Mouse (Mus musculus) right cerebral cortex, adult 2 months (tissue): Measurements from ENCODE around the gene Nt5dc3.
A peak's percentile ranks its signal among the peaks of the same experiment; 100 is the strongest.

ENCODE experiments used
- DNase-seq, 2 experiments: peaks; one replicate each; pipeline ENCODE4 v3.0.0; 2021 to 2022; ENCODE audit warnings: low spot score in 2 of 2

Gene Nt5dc3

GRCm38 (mm10) chr10:86814292-86815131 is 35.7 kb downstream of the Nt5dc3 start:
- no peak for DNase-seq

- DNase-seq, result no peak
These were observed 36.3 kb downstream of the Nt5dc3 start for GRCm38 (mm10) chr10:86815133-86815532.

- peak in 1 of 2 experiments; percentile 35 for DNase-seq
These were observed 40.9 kb downstream of the Nt5dc3 start for GRCm38 (mm10) chr10:86819649-86820165.

DNA sequence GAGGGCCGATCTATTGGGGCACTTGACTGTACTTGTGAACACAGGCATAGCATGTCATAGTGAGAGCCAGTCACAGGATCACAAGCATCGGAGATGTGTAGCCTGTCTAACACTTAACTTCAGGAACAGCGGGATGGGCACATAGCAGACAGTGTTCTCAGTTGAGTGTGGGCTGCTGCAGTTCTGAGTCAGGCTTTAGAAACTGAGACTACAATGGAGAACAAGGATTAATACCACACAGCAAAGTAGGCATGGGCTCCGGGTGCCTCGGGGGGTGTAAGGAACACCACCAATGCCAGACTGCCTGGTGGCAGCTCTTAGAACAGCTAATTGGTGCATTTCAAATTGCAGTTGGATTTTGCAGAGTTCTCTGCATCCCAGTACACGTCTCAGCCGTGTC is 42.2 kb downstream of the Nt5dc3 start:
- DNase-seq, result no peak

- no peak for DNase-seq
These were observed 45.3 kb downstream of the Nt5dc3 start for GRCm38 (mm10) chr10:86824093-86824492.

GRCm38 (mm10) chr10:86824871-86825270 is 46.1 kb downstream of the Nt5dc3 start:
- no peak for DNase-seq

- DNase-seq, result no peak
These were observed 47.2 kb downstream of the Nt5dc3 start for GRCm38 (mm10) chr10:86825871-86826522.

GRCm38 (mm10) chr10:86826929-86827328 is 48.1 kb downstream of the Nt5dc3 start:
- no peak for DNase-seq

GRCm38 (mm10) chr10:86828221-86829135 is 49.7 kb downstream of the Nt5dc3 start:
- no peak for DNase-seq

GRCm38 (mm10) chr10:86829515-86829914 is 50.7 kb downstream of the Nt5dc3 start:
- DNase-seq, result no peak

GRCm38 (mm10) chr10:86836784-86837183 is 58.0 kb downstream of the Nt5dc3 start:
- DNase-seq, result no peak

- no peak for DNase-seq
These were observed 60.0 kb downstream of the Nt5dc3 start for GRCm38 (mm10) chr10:86838827-86839226.

- no peak for DNase-seq
These were observed 63.9 kb downstream of the Nt5dc3 start for GRCm38 (mm10) chr10:86842659-86843058.

DNA sequence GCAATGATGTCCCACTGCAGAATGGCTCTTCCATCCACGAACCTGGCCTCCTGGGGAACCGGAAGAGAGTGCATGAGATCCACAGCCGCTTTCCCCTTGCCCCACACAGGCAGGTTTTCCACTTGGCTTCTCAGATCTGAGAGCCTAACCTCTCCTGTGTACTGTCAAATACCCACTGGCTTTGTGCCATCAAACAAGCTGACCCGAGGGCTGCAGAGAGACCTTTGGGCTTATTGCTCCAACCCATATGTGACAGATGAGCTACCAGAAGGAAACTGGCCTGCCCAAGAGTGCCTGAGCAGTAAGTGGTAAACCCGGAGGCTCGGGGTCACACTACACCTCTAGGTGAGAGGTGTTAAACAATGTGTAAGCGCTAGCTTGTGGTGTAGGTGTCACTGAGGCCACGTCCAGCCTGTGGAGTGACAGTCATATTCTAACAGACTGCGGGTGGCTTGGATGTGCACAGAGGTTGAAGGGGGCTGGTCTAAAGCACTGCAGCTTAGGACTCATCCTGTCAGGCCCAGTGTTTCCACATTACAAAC is 68.2 kb downstream of the Nt5dc3 start:
- no peak for DNase-seq

DNA sequence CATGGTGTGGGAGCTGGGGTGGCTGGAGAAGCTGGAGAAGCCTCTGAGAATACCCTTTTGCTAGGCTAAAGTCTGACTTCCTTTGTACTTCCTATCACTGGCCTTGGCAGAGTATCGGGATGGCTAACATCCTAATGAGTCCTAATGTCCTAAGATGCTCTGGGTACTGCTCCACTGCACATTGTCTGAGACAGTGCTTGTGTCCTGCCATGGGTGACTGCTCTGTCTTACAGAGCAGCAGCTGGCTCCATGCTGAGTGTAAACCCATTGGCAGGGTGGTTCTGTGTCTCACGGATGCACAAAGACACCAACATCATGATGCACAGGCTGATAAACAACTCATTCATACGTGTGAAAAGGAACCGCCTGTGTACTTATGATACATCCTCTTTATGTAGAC is 70.3 kb downstream of the Nt5dc3 start:
- DNase-seq, result no peak

DNA sequence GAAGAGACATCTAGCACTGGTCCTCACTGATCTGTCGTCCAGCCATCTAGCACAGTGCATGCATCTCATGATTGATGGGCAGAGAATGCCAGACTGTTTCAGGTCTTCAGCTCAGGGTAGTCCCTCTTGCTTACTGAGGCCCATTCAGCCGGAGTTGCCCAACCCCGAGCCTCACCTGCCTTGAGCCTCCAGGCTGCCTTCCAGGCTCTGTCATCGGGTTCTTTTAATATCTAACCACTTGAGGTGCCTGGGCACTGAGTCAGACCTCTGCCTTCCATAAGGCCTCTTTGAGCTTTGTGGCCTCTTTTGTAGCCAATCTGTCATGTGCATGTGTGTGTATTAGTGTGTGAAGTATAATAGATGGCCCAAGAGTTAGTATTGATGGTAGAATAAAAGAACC is 70.7 kb downstream of the Nt5dc3 start:
- no peak for DNase-seq

- DNase-seq, result no peak
These were observed 73.4 kb downstream of the Nt5dc3 start for GRCm38 (mm10) chr10:86852160-86852559.

DNA sequence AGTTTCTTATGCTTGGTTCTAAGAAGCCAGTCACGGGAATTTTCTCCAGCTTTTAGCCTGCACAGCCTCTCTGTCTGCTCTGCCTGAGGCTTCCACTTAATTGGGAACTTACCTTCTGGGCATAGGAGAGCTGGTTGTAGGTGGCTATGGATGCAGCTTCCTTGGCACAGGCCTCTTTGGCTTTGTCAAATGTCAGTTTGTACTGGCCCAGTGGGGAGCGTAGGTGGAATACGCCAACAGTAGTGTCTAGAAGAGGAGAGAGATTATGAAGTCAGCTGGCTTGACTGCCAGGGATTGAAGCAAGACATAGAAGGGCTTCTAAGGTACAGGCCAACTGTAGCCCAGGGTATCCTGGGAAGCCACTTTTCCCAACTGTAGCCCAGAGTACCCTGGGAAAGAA is 74.6 kb downstream of the Nt5dc3 start:
- no peak for DNase-seq

DNA sequence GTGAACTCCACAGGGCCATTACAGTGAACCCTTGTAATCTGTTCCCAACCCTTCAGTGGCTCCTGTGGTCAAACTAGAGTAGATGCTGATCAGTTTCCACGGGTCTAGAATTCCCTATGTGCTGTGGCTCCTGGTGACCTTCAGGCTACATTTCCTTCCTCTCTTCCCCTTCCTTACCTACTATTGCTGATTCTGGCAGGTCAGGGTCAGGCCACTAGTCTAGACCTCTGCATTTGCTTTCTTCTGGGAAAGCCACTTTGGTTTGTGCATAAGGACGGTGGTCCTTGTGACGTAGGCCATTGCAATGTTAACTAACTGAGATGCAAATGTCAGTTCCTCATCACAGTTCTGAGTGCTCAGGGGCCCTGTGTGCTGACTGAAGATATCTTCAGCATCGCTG is 81.6 kb downstream of the Nt5dc3 start:
- no peak for DNase-seq

- DNase-seq, result no peak
These were observed 83.7 kb downstream of the Nt5dc3 start for GRCm38 (mm10) chr10:86862496-86862895.

GRCm38 (mm10) chr10:86863429-86863828 is 84.6 kb downstream of the Nt5dc3 start:
- DNase-seq, result no peak

DNA sequence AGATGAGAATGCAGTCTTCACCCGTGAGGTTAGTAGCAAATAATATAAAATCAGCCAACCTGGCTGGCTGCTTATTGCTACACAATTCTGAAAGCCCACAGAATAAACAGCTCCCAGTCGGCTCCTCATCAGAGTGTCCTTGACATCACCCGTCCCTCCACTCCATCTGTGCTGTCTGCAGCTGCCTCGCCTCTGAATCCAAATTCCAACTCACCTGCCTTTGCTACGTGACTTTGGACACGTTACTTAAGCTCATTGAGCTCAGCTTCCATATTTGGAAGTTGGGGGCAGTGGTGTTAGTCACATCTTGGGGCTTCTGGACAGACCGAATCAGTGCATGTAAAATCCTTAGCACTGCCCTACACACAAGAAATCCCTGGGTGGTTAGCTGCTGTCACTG is 93.3 kb downstream of the Nt5dc3 start:
- DNase-seq, result no peak
